Mouse (Mus musculus): ENCODE data around the gene St6galnac3.

DNA sequence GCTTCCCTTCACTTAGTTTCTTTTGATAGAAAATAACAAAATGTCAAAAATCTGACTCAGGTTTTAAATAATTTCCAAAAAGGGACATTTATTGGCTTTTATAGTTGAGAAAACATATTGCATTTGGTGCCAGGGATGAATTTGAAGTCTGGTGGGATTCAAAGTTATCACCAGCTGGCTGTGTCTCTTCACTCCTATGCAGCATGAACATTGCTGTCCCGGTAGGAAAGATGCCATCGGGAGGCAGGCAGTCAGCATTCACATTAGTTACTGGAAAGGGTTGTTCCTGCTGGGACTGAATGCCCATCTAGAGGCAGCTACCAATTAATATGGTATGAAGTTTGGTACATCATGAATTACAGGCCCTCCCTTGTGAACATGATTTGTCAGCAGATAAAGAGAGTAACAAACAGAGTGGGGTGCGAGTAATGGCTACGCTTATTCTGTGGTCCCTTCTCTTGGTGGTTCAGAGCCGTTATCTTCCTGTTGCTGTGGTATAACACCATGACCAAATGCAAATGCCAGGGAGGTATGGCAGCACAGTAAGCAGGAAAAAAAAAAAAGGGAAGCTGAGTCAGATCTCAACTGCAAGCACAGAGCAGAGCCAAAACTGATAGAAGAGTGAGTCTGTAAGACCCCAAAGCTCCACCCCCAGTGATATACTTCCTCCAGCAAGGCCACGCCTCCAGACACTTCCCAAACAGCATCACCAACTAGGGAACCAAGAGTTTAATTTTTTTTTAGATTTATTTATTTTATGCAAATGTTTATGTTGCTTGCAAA lies 535.1 kb downstream of the St6galnac3 start:
- TF ChIP-seq CTCF (IDR thresholded peaks at IDR 0.05; ENCODE audit: extremely low read depth, insufficient read depth, low read length) = no peak
- no peak for TF ChIP-seq POLR2A (IDR thresholded peaks at IDR 0.05; ENCODE audit: extremely low read depth, insufficient read depth, low read length)
